Mouse (Mus musculus) ovary, adult 10 weeks (tissue): ENCODE measurements around the gene Uox. TPM values are rescaled to one million over a fixed set of nuclear protein-coding genes. Genes with fewer than 3 reads are reported as not detected.

Source experiments
- polyA plus RNA-seq: library from polyadenylated mRNA; stranded (reverse); fragments of 350-450 nt; fragmentation: Illumina TruSeq; extraction: RNeasy Lipid Tissue Mini Kit (QIAGEN cat#74804); gene quantifications from one replicate; pipeline ENCODE4 v1.2.3, GENCODE M21; 2014

The Uox gene
- polyA plus RNA-seq: 9.7 TPM

GRCm38 (mm10) chr3:146570148-146570782 is at the start of gene Uox:
Uox (plus strand) TSS chr3:146570426.

GRCm38 (mm10) chr3:146520798-146521651 is 49.2 kb upstream of the Uox start, which contains the start of gene Rpf1:
Rpf1 (minus strand) TSS chr3:146521429.

GRCm38 (mm10) chr3:146615496-146615895 is 45.3 kb downstream of the Uox start, which contains the start of gene Dnase2b:
Dnase2b (minus strand) TSS chr3:146615596.

GRCm38 (mm10) chr3:146651217-146651616 is 81.0 kb downstream of the Uox start, which contains the start of gene 4930503B20Rik:
4930503B20Rik (minus strand) TSS chr3:146651317.

Other genes starting within 250 kb of the Uox start
- gene Ssx2ip, start 165.8 kb upstream of the Uox start, polyA plus RNA-seq: 38.6 TPM
- gene Ctbs, start 120.6 kb upstream of the Uox start, polyA plus RNA-seq: 44.8 TPM
- 5.8 TPM for gene Spata1, start 70.7 kb upstream of the Uox start, polyA plus RNA-seq
- 1,167 TPM for gene Gng5, start 70.6 kb upstream of the Uox start, polyA plus RNA-seq
- gene Rpf1, start 49.0 kb upstream of the Uox start, polyA plus RNA-seq: 175 TPM
- not detected for gene Dnase2b, start 45.2 kb downstream of the Uox start, polyA plus RNA-seq
- not detected for gene 4930503B20Rik, start 80.9 kb downstream of the Uox start, polyA plus RNA-seq
- gene Samd13, start 115.2 kb downstream of the Uox start, polyA plus RNA-seq: 0.57 TPM
- 216 TPM for gene Prkacb, start 242.6 kb downstream of the Uox start, polyA plus RNA-seq